Mouse (Mus musculus) embryonic fibroblast, embryonic 13.5 days (primary cell): Measurements from ENCODE around the gene Wfdc8. TPM values are rescaled to one million over a fixed set of nuclear protein-coding genes. Genes with fewer than 3 reads are reported as not detected.
"Not testable (repeated sequence)": the region's sequence is repeated elsewhere in the genome, so short reads cannot be mapped to it uniquely, and the experiment has no call there.

Experiments used
- H3K27ac ChIP-seq: 2 replicates; pipeline ENCODE4 v1.5.1; 2012; ENCODE audit warnings: low read length, control low read depth, inconsistent platforms; ENCODE audit not compliant: insufficient read depth
- H3K4me1 ChIP-seq: 2 replicates; pipeline ENCODE4 v1.6.1; 2011; ENCODE audit warnings: low read length; ENCODE audit not compliant: control insufficient read depth, insufficient read depth
- H3K4me3 ChIP-seq: 2 replicates; pipeline ENCODE4 v1.5.1; 2011; ENCODE audit warnings: mild to moderate bottlenecking, control low read depth, low read length; ENCODE audit not compliant: insufficient read depth
- CTCF ChIP-seq: IDR thresholded peaks from 2 replicates; pipeline ENCODE4 v1.5.1; 2011; ENCODE audit warnings: mild to moderate bottlenecking, control low read depth, low read length, moderate library complexity, borderline replicate concordance; ENCODE audit not compliant: insufficient read depth
- POLR2A ChIP-seq: IDR thresholded peaks from 2 replicates; pipeline ENCODE4 v1.6.1; 2011; ENCODE audit warnings: low read depth, mild to moderate bottlenecking, control low read depth, low read length, moderate library complexity
- polyA plus RNA-seq: library from polyadenylated mRNA; stranded (reverse); fragments of >200 nt; gene quantifications from 2 replicates; pipeline ENCODE4 v1.2.4, GENCODE M21; 2011; ENCODE audit warnings: low read depth; ENCODE audit not compliant: missing spikeins, insufficient read length

Gene Wfdc8
- polyA plus RNA-seq, 1 experiment: not detected

DNA sequence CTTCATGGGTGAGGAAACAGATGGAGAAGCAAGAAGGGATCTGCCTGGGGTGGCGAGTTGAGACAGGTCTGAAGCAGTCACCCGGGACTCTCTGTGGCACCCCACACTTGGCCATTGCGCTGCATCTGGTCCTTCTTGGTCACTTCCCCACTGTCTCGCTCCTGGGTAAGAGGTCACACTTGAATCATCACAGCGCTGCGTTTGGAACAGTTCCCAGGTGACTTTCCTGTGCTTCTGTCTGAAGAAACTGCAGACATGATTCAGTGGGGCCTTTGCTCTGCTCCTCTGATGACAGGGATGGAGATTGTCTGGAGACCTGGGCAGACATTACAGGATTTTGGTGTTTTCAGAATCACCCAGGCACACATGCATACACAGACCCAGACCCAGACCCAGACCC lies 4.6 kb downstream of the Wfdc8 start:
- TF ChIP-seq POLR2A (no peak), CTCF (no peak)
- Histone ChIP-seq H3K4me3 (no peak overlapping the region), H3K4me1 (peaks cover 15% of the 10 kb centered on the region), H3K27ac (no peak overlapping the region)

DNA sequence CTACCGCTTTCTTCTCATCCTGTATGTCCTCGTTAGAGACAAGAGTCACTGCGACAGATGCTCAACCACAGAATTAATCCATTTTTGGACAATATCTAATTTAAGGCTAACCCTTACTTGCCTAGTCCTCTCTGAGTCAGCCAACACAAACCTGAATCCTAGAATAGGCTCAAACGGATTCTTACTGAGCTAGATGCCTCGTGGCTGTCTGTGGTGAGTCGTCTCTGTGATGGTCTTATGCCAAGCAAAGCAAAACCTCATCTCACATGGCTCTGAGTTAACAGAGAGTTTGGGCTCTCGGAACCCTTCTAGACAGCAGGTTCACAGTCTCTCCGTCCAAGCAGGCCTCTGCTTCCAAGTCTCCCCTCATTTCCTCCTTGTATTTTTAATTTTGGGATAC lies 9.0 kb downstream of the Wfdc8 start:
- Histone ChIP-seq H3K27ac (peak overlapping the region; percentile 53; the same call in 1 of the 2 replicates), H3K4me3 (no peak overlapping the region), H3K4me1 (peaks cover 5% of the 10 kb centered on the region)
- TF ChIP-seq POLR2A (no peak), CTCF (no peak)

GRCm38 (mm10) chr2:164603482-164603881 lies 9.9 kb downstream of the Wfdc8 start:
- no peak for TF ChIP-seq CTCF
- no peak for TF ChIP-seq POLR2A
- Histone ChIP-seq H3K4me3 (no peak overlapping the region), H3K4me1 (peaks cover 3% of the 10 kb centered on the region; the same call in 1 of the 2 replicates), H3K27ac (no peak overlapping the region)

DNA sequence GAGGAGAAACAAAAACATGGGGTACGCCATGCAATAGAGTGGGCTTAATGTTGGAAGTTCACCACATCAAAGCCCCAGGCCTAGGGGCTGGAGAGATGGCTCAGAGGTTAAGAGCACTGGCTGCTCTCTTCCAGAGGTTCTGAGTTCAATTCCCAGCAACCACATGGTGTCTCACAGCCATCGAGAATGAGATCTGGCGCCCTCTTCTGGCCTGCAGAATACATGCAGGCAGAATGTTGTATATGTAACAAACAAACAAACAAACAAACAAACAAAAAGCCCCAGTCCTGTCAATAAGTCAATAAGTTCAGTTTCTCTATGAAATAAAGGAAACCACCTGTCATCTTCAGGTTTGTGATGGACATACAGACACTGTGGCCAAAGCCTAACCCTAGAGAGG lies 13.2 kb downstream of the Wfdc8 start:
- TF ChIP-seq POLR2A: no peak
- no peak for TF ChIP-seq CTCF
- H3K27ac ChIP-seq: no peak overlapping the region

DNA sequence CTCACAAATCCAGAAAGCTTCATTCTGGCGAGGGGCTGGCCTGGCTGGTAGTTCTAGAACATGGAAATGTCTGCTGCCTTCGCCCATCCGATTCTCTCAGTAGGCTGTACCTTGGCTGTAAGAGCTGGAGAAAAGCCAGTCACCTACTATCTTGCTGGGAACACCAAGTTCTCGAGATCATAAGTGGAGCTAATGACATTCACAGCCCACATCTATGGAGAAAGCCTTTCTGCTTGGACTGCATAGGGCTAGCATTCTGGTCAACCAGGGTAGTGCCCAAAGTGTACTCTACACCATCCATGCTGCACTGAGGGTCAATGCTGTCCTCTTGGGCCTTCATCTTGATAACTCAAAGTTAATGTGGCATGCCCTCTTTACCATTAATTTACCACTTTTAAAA lies 19.9 kb downstream of the Wfdc8 start, which contains the start of gene Eppin:
Gene Eppin, minus strand, starts transcription at position 101 of the 400 bp plus-strand sequence.
- TF ChIP-seq CTCF: no peak
- TF ChIP-seq POLR2A: no peak
- no peak within 1 kb of the TSS for H3K27ac ChIP-seq
- no peaks in the 10 kb centered on the region for H3K4me1 ChIP-seq
- no peak within 1 kb of the TSS for H3K4me3 ChIP-seq

More for the DNA sequence above, 13.2 kb downstream of the Wfdc8 start:
- Histone ChIP-seq H3K4me3 (no peak overlapping the region), H3K4me1 (peaks cover 3% of the 10 kb centered on the region; the same call in 1 of the 2 replicates)

DNA sequence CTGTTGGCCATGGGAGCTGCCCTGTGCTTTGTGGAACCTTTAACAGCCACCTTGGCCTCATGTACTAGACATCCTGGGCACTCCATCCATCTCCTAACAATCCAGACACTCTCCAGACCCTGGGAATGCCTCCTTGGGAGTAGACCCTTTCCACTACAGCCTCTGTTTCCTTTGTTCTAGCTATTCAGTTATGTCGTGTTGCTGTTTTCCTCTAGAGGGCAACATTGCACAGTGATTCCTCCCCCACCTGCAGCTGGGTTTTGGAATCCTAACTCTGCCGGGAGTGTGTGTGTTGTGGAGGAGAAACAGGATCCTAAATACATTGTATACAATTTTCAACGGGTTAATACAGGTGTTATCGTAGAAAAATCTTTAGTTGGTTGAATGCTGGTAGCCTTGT lies 21.4 kb downstream of the Wfdc8 start:
- Histone ChIP-seq H3K4me1 (no peaks in the 10 kb centered on the region), H3K27ac (no peak overlapping the region), H3K4me3 (no peak overlapping the region)
- TF ChIP-seq POLR2A (no peak), CTCF (peak; percentile 59; the same call in 1 of the 2 replicates)

- H3K4me1 ChIP-seq, H3K4me3 ChIP-seq, H3K27ac ChIP-seq: not testable (repeated sequence)
These were observed 28.3 kb downstream of the Wfdc8 start, which contains the start of gene Wfdc6a for GRCm38 (mm10) chr2:164585025-164585725. TSS of gene Wfdc6a (minus strand) at chr2:164585447.

DNA sequence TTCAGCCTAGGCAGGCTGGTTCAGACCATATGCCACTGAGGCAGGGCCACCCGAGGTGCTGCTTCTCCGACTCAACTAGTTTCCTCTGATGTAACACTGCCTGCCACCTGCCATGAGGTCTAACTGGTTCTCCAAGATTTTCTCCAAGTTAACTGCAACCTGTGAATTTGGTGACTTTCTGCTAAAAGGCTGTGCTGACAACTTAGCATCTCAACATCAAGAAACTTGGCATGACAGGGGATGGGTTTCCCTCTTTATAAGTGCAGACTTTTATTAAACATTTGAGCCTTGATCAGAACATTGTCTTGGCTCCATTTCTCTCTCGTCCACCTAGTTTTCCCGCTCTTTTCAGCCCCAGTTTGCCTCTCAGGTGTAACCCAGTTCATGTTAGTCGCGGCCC lies 40.1 kb downstream of the Wfdc8 start, which contains the start of gene Spint3:
Gene Spint3, minus strand, starts transcription at position 101 of the 400 bp plus-strand sequence.
- not testable (repeated sequence) for H3K4me3 ChIP-seq, H3K4me1 ChIP-seq, H3K27ac ChIP-seq

DNA sequence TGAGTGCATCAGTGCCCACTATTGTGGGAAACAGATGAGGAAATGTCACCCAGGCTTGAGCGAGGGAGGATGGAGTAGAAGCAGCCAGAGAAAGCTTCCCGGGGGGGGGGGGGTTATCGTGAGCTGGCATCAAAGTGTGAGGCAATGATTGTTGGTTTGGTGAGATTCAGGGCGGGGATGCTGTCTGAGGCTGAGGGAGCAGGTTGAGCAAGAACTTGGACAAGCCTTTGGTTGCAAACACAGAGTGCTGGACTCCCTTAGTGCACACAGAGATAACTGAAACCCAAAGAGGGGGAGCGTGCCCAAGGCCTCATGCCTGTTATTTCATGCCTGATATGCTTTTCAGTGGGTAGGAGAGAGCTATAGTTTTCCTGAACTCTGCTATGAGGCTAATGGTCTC lies 46.0 kb downstream of the Wfdc8 start:
- H3K27ac ChIP-seq: no peak overlapping the region
- no peak for TF ChIP-seq POLR2A
- no peak for TF ChIP-seq CTCF
- H3K4me3 ChIP-seq: no peak overlapping the region
- H3K4me1 ChIP-seq: no peaks in the 10 kb centered on the region

DNA sequence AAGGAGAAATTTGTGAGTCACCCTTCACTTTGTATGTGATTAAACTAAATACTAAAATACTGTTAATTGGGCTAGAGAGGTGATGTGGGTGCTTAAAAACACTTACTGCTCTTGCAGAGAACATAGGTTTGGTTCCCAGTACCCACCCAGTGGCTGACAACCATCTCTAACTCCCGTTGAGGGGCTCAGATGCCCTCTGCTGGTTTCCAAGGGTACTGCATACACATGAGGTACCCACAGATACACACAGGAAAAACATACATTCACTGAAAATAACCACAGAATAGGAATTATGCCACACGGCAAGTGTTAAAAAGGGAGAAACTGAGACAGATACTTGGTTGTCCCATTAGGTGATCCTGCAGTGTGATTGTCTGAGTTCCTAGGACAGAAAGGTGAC lies 46.4 kb downstream of the Wfdc8 start:
- TF ChIP-seq POLR2A (no peak), CTCF (no peak)
- Histone ChIP-seq H3K4me1 (no peaks in the 10 kb centered on the region), H3K27ac (no peak overlapping the region), H3K4me3 (no peak overlapping the region)

- Histone ChIP-seq H3K4me3 (no peak overlapping the region), H3K27ac (no peak overlapping the region), H3K4me1 (no peaks in the 10 kb centered on the region)
- TF ChIP-seq CTCF: no peak
- TF ChIP-seq POLR2A: no peak
These were observed 49.1 kb downstream of the Wfdc8 start for GRCm38 (mm10) chr2:164564346-164564745.
